Mouse (Mus musculus): ENCODE data around the gene Mum1l1.

DNA sequence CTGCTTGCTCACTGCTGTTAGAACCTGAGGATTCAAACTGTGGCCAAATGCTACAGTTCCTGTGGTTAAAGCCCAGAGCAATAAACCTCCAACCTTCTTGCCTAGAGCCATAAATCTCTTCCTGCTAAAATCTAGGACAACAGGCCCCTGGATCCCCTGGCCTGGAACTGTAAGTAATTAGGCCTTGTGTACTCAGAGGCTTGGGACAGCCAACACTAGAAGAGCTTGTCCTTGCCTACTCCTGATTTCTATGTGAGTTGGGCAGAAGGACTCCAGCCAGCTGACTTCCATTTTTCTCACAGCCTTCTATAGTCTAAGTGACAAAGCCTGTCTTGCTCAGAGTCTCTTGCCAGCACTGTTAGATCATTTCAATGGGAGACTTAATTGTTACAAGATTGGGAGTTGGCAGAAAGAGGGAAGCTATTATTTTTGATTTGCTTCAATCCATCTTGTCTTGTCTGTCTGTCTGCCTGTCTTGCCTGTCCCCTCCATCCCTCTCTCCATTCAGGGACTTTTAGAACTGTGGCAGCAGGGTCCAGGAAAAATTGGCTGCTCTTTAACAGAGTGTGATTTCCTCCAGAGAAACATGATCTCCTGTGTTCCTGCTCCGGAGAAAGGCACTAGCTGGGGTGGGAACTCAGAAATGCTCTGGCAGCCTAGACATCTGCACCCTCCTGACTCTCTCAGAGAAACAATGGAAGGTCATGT, 15.1 kb upstream of the Mum1l1 start:
- TF ChIP-seq CTCF (IDR thresholded peaks at IDR 0.05) (no peak), POLR2A (IDR thresholded peaks at IDR 0.05; ENCODE audit: insufficient read depth, low read depth, low read length) (no peak)

All from heart, adult 2 months (tissue).